Mouse (Mus musculus): Measurements from ENCODE around the gene Itpr2. TPM values are rescaled to one million over a fixed set of nuclear protein-coding genes. Genes with fewer than 3 reads are reported as not detected.

Gene Itpr2
- polyA plus RNA-seq, 1 experiment from 2014 or later = 10.2 TPM

DNA sequence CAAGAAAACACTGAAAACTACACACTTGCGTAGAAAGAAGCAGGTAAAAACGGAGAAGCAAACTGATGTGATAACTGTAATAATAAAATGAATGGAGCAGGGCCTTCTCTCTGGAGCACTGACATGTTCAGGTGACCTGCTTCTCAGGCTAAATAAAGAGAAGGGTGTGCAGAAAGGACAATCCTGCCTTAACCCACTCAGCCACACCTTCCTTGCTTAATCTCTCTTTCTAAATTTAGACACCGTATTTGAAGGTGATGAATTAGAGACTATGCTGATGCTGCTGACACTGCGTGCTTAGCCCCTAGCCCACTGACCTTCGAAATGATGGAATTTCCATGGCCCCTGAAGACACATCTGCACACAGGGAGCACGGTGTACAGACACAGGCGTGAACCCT lies 164.8 kb downstream of the Itpr2 start:
- Histone ChIP-seq H3K4me3 (no peak overlapping the region), H3K9ac (no peak overlapping the region), H3K4me1 (0 out of 2 replicates have a peak, but pooled peaks cover 4% of the 10 kb centered on the region), H3K27ac (no peak overlapping the region), H3K4me2 (replicated peaks) (no peak overlapping the region), H3K27me3 (no peaks in the 10 kb centered on the region), H3K9me3 (no peaks in the 10 kb centered on the region), H3K36me3 (no peaks in the 10 kb centered on the region)
- WGBS = 80% methylated on average over 7 of the region's 7 CpGs
- ATAC-seq (ENCODE audit: low FRiP score, low read depth) = no peak

DNA sequence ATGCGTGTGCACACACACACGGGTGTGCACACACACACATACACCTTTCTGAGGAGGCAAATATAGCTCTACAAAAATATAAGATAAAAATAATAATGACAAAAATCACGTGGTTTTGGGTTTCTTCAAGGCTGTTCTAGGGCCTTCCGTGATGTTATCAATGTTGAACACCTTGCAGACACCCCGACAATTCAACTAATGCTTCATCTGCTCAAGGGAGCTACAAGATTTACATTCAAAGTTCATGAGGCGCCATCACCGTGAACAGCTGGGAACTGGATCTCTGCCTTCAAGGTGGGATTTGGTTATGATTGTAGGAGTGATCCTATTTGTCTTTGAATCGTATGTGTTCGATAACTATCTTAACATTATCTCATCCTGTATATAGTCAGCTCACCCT lies 166.8 kb downstream of the Itpr2 start:
- H3K27me3 ChIP-seq = no peaks in the 10 kb centered on the region
- H3K4me1 ChIP-seq = 0 out of 2 replicates have a peak, but pooled peaks cover 4% of the 10 kb centered on the region
- no peak for ATAC-seq (ENCODE audit: low FRiP score, low read depth)
- no peak overlapping the region for H3K9ac ChIP-seq
- 93% methylated on average over 9 of the region's 9 CpGs for WGBS
- no peak overlapping the region for H3K4me3 ChIP-seq
- no peak overlapping the region for H3K27ac ChIP-seq
- H3K36me3 ChIP-seq = no peaks in the 10 kb centered on the region
- no peaks in the 10 kb centered on the region for H3K9me3 ChIP-seq
- no peak overlapping the region for H3K4me2 ChIP-seq (replicated peaks)

DNA sequence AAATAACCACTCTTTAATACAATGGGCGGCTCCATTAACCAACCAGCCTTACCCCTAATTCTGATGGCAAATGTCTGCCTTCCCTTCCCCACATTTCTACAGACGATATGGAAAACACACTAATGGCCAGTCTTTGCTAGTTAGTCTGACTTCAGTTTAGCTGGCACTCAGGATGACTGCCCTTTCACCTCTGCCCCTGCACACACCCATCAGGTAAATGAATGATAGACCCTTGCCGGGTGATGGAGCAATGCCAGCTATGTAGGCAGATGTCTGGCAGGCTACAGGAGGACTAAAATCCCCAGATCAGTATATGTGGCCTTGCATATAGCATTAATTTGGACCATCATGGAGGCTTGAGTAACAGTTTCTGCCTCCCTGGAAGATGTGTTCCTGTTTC lies 168.5 kb downstream of the Itpr2 start:
- no peaks in the 10 kb centered on the region for H3K27me3 ChIP-seq
- no peak overlapping the region for H3K4me2 ChIP-seq (replicated peaks)
- ATAC-seq (ENCODE audit: low FRiP score, low read depth) = no peak
- no peak overlapping the region for H3K4me3 ChIP-seq
- no peak overlapping the region for H3K9ac ChIP-seq
- H3K36me3 ChIP-seq = no peaks in the 10 kb centered on the region
- H3K9me3 ChIP-seq = no peaks in the 10 kb centered on the region
- H3K4me1 ChIP-seq = 0 out of 2 replicates have a peak, but pooled peaks cover 4% of the 10 kb centered on the region
- H3K27ac ChIP-seq = no peak overlapping the region
- 93% methylated on average over 3 of the region's 3 CpGs for WGBS

DNA sequence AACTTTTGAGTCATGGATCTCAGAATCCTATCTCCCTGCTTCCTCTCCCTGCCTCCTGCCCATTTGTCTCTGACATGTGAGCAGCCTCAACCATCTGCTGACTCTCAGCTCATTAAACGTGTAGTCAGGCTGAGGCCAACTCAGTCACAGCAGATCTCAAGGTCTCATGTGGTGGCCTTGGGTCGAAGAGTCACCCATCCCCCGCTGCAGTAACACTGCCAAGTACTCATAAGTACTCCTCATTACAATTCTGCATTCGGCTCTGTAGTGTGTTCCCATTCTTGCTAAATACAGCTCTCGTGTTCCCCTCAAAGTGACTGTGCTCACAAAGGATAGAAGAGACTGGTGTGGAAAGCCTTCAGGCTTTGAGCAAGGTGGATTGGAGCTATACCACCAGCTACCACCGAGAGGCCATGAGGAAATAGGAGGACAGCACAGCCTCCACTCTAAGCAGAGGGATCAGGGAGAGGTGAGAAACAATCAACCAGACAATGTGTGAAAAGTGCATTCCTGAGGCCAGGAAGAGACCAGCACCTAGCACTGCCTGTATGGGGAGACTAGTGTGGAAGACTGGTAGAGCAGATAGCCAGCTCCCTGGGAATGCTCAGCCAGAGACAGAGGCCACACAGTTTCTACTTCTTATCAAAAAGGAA lies 170.9 kb downstream of the Itpr2 start:
- Histone ChIP-seq H3K9ac (no peak overlapping the region), H3K9me3 (no peaks in the 10 kb centered on the region), H3K4me2 (replicated peaks) (no peak overlapping the region), H3K36me3 (peaks cover 3% of the 10 kb centered on the region; the same call in 1 of the 2 replicates), H3K27ac (no peak overlapping the region), H3K4me1 (0 out of 2 replicates have a peak, but pooled peaks cover 4% of the 10 kb centered on the region), H3K4me3 (no peak overlapping the region), H3K27me3 (no peaks in the 10 kb centered on the region)
- ATAC-seq (ENCODE audit: low FRiP score, low read depth) = no peak
- 59% methylated on average over 6 of the region's 6 CpGs for WGBS

DNA sequence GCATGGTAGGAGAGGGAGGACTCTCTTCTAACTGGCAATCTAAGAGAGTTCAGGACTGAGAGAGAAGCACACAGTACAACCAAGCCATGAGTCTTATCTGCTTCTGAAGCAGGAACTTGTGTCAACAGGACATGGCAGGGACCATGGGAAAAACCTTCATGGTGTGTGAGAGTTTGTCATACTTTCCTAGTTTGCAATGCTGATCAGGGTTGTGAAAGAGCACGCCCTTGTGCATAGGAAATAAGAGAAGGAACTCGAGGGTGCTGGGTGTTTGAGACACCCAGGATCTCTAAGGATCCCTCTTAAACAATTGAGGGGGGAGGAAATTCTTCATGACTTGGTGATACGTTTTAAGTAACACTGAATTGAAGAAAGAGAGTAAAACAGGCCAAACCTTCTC lies 172.9 kb downstream of the Itpr2 start:
- no peak overlapping the region for H3K4me3 ChIP-seq
- H3K9me3 ChIP-seq = no peaks in the 10 kb centered on the region
- H3K4me1 ChIP-seq = peaks cover 13% of the 10 kb centered on the region
- no peak overlapping the region for H3K4me2 ChIP-seq (replicated peaks)
- no peak for ATAC-seq (ENCODE audit: low FRiP score, low read depth)
- H3K27me3 ChIP-seq = no peaks in the 10 kb centered on the region
- 80% methylated on average over 3 of the region's 3 CpGs for WGBS
- H3K27ac ChIP-seq = no peak overlapping the region
- H3K36me3 ChIP-seq = peaks cover 3% of the 10 kb centered on the region; the same call in 1 of the 2 replicates
- H3K9ac ChIP-seq = no peak overlapping the region

DNA sequence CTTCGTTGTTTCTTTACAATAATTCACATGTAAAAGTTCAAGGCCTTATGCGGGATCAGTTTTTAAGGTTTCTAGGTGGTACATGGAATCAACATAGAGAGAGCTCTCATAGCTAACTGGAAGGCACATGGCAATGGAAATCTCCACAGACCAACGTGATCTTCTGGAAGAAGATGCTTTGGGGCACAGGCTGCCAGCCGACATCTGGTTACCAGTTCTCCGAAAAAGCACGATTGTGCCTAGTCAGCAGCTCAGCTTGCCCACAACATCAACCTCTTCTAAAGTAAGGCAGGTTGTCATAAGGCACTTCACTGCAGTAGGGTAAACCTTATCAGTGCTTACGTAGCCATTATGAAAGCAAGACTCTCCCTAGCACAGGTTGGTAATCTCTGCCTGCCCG lies 175.4 kb downstream of the Itpr2 start:
- H3K27me3 ChIP-seq = no peaks in the 10 kb centered on the region
- no peak overlapping the region for H3K27ac ChIP-seq
- ATAC-seq (ENCODE audit: low FRiP score, low read depth) = no peak
- 90% methylated on average over 8 of the region's 8 CpGs for WGBS
- H3K9me3 ChIP-seq = no peaks in the 10 kb centered on the region
- peaks cover 23% of the 10 kb centered on the region for H3K4me1 ChIP-seq
- H3K4me2 ChIP-seq (replicated peaks) = no peak overlapping the region
- no peak overlapping the region for H3K4me3 ChIP-seq
- peaks cover 3% of the 10 kb centered on the region; the same call in 1 of the 2 replicates for H3K36me3 ChIP-seq
- H3K9ac ChIP-seq = no peak overlapping the region

DNA sequence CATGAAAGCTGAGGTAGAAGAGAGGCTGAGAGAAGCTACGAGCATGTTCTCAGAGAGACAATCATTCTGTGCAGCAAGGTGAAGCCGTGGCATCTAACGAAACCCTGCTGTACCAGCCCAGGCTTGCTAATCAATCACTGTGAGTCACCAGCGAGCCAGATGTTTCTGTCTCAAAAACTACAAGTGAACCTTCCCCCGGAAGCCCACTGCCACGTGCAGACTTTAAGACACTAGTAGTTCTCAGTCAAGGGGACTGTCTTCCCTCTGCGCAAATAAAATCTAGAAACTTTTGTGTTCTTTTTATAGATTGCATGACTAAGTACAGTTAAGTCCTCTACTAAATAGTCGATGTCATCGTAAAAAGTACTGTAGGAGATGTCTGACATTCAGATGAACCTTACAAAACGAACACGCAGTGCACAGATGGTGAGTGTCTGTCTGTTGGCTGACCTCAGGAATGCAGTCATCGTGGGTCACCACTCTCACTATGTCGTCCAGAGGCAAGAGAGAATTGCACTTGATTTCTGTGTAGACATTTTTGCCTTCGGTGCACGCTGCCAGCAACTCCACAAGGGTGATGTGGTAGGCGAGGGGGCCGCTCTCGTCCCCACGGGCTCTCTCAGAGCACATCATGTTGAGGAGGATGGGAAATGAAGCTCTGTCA lies 177.3 kb downstream of the Itpr2 start:
- peaks cover 7% of the 10 kb centered on the region; the same call in 1 of the 2 replicates for H3K36me3 ChIP-seq
- no peak overlapping the region for H3K4me2 ChIP-seq (replicated peaks)
- peaks cover 29% of the 10 kb centered on the region for H3K4me1 ChIP-seq
- H3K27ac ChIP-seq = no peak overlapping the region
- H3K9me3 ChIP-seq = no peaks in the 10 kb centered on the region
- no peak overlapping the region for H3K4me3 ChIP-seq
- H3K9ac ChIP-seq = no peak overlapping the region
- no peaks in the 10 kb centered on the region for H3K27me3 ChIP-seq
- no peak for ATAC-seq (ENCODE audit: low FRiP score, low read depth)
- WGBS = 44% methylated on average over 19 of the region's 19 CpGs

DNA sequence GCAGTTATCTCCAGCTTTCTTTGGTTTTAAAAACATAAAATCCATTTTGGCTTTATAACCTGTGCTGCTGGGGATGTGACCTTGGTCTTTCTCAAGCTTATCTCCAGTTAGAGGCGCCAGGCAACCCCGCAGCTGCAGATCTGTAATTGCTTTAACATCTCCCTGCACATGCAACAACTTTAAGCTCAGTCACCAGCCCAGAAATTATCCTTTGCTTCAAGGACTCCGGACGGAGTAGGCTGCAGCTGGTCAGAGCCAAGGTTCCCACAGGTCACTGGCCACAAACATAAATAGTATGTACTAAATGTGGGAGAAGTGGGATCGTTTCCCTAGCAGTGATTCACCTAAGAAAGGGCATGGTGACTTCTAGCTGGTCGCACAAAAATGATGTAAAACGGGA lies 179.5 kb downstream of the Itpr2 start:
- H3K36me3 ChIP-seq = peaks cover 4% of the 10 kb centered on the region; the same call in 1 of the 2 replicates
- H3K9ac ChIP-seq = no peak overlapping the region
- H3K27me3 ChIP-seq = no peaks in the 10 kb centered on the region
- ATAC-seq (ENCODE audit: low FRiP score, low read depth) = no peak
- WGBS = 65% methylated on average over 7 of the region's 7 CpGs
- peaks cover 32% of the 10 kb centered on the region for H3K4me1 ChIP-seq
- H3K9me3 ChIP-seq = no peaks in the 10 kb centered on the region
- no peak overlapping the region for H3K4me3 ChIP-seq
- no peak overlapping the region for H3K4me2 ChIP-seq (replicated peaks)
- H3K27ac ChIP-seq = no peak overlapping the region

DNA sequence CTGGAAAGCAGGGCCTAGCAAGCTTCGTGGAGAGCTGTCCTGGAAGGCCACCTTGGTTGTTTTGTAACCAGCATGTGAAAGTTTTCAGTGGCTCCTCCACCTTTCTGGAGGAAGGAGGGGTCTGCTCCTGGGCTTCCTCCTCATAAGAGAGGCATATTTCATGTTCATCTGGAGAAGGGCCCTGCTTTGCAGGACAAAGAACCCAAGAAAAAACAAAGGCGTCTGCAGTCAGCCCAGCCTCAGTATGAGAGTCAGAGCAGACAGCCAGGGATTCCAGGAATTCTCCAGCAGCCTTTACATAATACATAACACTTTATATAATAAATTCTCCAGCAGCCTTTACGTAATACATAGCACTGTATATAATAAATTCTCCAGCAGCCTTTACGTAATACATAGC lies 180.1 kb downstream of the Itpr2 start:
- H3K27me3 ChIP-seq = no peaks in the 10 kb centered on the region
- WGBS = 44% methylated on average over 4 of the region's 4 CpGs
- H3K9ac ChIP-seq = no peak overlapping the region
- no peaks in the 10 kb centered on the region for H3K9me3 ChIP-seq
- peaks cover 38% of the 10 kb centered on the region for H3K4me1 ChIP-seq
- H3K27ac ChIP-seq = peak overlapping the region; percentile 49
- ATAC-seq (ENCODE audit: low FRiP score, low read depth) = peak; percentile 73
- H3K4me3 ChIP-seq = no peak overlapping the region
- 0 out of 2 replicates have a peak, but pooled peaks cover 3% of the 10 kb centered on the region for H3K36me3 ChIP-seq
- no peak overlapping the region for H3K4me2 ChIP-seq (replicated peaks)

DNA sequence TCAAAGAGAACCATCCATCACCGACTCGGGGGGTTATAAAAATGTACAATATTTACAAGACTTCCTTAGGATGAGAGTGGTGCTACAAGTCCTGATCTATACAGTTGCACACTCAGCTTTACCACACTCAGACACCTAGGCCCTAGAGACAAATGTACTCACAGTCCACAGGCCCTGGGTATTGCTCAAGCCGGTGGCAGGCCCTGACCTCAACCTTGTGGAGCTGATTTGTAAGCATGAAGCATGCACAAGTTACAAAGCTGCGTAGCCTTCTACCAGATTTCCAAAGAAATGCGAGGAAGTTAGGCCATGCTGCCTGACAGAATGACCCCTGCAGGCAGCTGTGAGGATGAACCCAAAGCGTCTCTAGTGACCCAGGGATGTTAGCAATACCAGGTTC lies 185.6 kb downstream of the Itpr2 start:
- H3K9ac ChIP-seq = no peak overlapping the region
- no peaks in the 10 kb centered on the region for H3K9me3 ChIP-seq

DNA sequence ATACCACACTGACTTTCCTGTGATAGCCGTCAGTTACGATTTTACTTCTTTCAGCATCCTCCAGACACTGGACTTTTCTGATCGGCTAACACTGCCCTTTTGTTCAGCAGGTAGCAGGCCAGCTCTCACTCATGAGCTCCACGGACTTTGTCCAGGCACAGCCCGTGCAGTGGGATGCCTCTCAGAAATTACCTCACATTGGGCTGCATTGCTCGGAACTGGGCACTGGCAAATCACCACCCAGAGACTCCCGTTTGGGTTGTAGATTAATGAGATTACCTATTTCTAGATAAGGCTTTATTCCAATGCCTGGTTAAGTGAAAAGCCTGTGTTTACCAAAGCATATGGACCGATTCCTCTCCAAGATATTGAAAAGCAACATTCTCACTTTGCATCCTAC lies 186.9 kb downstream of the Itpr2 start:
- H3K4me1 ChIP-seq = peaks cover 22% of the 10 kb centered on the region
- H3K27ac ChIP-seq = no peak overlapping the region
- no peak for ATAC-seq (ENCODE audit: low FRiP score, low read depth)
- no peak overlapping the region for H3K9ac ChIP-seq
- WGBS = 87% methylated on average over 8 of the region's 8 CpGs
- no peak overlapping the region for H3K4me3 ChIP-seq
- H3K36me3 ChIP-seq = no peaks in the 10 kb centered on the region; the same call in 1 of the 2 replicates
- no peak overlapping the region for H3K4me2 ChIP-seq (replicated peaks)
- no peaks in the 10 kb centered on the region for H3K27me3 ChIP-seq
- no peaks in the 10 kb centered on the region for H3K9me3 ChIP-seq

More for the DNA sequence above, 185.6 kb downstream of the Itpr2 start:
- Histone ChIP-seq H3K4me3 (no peak overlapping the region), H3K4me1 (peaks cover 24% of the 10 kb centered on the region), H3K36me3 (peaks cover 3% of the 10 kb centered on the region; the same call in 1 of the 2 replicates), H3K27me3 (no peaks in the 10 kb centered on the region), H3K4me2 (replicated peaks) (no peak overlapping the region), H3K27ac (no peak overlapping the region)
- 84% methylated on average over 6 of the region's 6 CpGs for WGBS
- no peak for ATAC-seq (ENCODE audit: low FRiP score, low read depth)

DNA sequence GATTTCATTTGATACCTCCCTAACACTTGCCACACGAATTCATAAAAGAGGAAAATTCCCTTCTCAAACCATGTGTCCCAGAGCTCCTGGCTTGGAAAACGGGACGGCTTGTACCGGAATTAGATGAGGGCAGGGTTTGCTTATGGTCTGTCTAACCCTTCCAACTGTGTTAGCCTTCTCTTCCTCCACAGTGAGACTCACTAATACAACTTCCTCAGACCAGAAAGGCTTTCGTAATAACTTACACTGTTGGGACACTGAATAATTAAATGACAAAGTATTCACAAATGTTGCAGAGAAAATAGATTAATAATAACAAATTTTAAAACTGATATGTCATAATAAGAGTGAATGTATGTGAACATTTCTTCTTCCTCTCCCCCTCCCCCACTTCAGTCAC lies 187.7 kb downstream of the Itpr2 start:
- Histone ChIP-seq H3K4me2 (replicated peaks) (no peak overlapping the region), H3K27me3 (no peaks in the 10 kb centered on the region), H3K4me1 (peaks cover 22% of the 10 kb centered on the region), H3K9ac (no peak overlapping the region), H3K4me3 (no peak overlapping the region), H3K36me3 (no peaks in the 10 kb centered on the region; the same call in 1 of the 2 replicates), H3K9me3 (no peaks in the 10 kb centered on the region), H3K27ac (no peak overlapping the region; the same call in 1 of the 2 replicates)
- no peak for ATAC-seq (ENCODE audit: low FRiP score, low read depth)
- 56% methylated on average over 5 of the region's 5 CpGs for WGBS

Measured in limb, embryonic 13.5 days (tissue).